Mouse (Mus musculus): Measurements from ENCODE around the gene Dhtkd1. TPM values are rescaled to one million over a fixed set of nuclear protein-coding genes. Genes with fewer than 3 reads are reported as not detected.

Gene Dhtkd1
- polyA plus RNA-seq, 1 experiment from 2014 or later, result 6.8 TPM

GRCm38 (mm10) chr2:5877446-5877845 is 65.1 kb downstream of the Dhtkd1 start:
- Histone ChIP-seq H3K36me3 (peaks cover 75% of the 10 kb centered on the region), H3K27ac (no peak overlapping the region), H3K4me1 (replicated peaks) (no peaks in the 10 kb centered on the region), H3K4me2 (replicated peaks) (no peak overlapping the region), H3K4me3 (replicated peaks) (no peak overlapping the region), H3K27me3 (no peaks in the 10 kb centered on the region), H3K9ac (replicated peaks) (no peak overlapping the region), H3K9me3 (no peaks in the 10 kb centered on the region)
- 74% methylated on average over 3 of the region's 3 CpGs for WGBS
- no peak for ATAC-seq

GRCm38 (mm10) chr2:5869746-5870145 is 72.8 kb downstream of the Dhtkd1 start:
- Histone ChIP-seq H3K27me3 (no peaks in the 10 kb centered on the region), H3K27ac (no peak overlapping the region), H3K4me1 (replicated peaks) (no peaks in the 10 kb centered on the region), H3K4me2 (replicated peaks) (no peak overlapping the region), H3K4me3 (replicated peaks) (no peak overlapping the region), H3K9ac (replicated peaks) (no peak overlapping the region), H3K9me3 (no peaks in the 10 kb centered on the region), H3K36me3 (peaks cover 63% of the 10 kb centered on the region)
- WGBS, result 95% methylated on average over 5 of the region's 5 CpGs
- no peak for ATAC-seq

GRCm38 (mm10) chr2:5867681-5868080 is 74.9 kb downstream of the Dhtkd1 start:
- H3K27ac ChIP-seq, result no peak overlapping the region
- no peaks in the 10 kb centered on the region for H3K4me1 ChIP-seq (replicated peaks)
- 92% methylated on average over 2 of the region's 2 CpGs for WGBS
- no peaks in the 10 kb centered on the region for H3K9me3 ChIP-seq
- no peak overlapping the region for H3K9ac ChIP-seq (replicated peaks)
- H3K27me3 ChIP-seq, result no peaks in the 10 kb centered on the region
- H3K4me3 ChIP-seq (replicated peaks), result no peak overlapping the region
- no peak for ATAC-seq
- no peak overlapping the region for H3K4me2 ChIP-seq (replicated peaks)
- H3K36me3 ChIP-seq, result peaks cover 57% of the 10 kb centered on the region

- ATAC-seq, result no peak
- Histone ChIP-seq H3K36me3 (peaks cover 54% of the 10 kb centered on the region), H3K27ac (no peak within 1 kb of the TSS), H3K4me1 (replicated peaks) (no peaks in the 10 kb centered on the region), H3K9ac (replicated peaks) (no peak within 1 kb of the TSS), H3K27me3 (no peaks in the 10 kb centered on the region), H3K9me3 (no peaks in the 10 kb centered on the region), H3K4me3 (replicated peaks) (no peak within 1 kb of the TSS), H3K4me2 (replicated peaks) (no peak within 1 kb of the TSS)
- 97% methylated on average over 3 of the region's 3 CpGs for WGBS
Measured at GRCm38 (mm10) chr2:5862834-5863233, 79.8 kb downstream of the Dhtkd1 start, which contains the start of gene Gm13199. TSS of gene Gm13199 (minus strand) at chr2:5862934.

- Histone ChIP-seq H3K4me3 (replicated peaks) (no peak overlapping the region), H3K9ac (replicated peaks) (no peak overlapping the region), H3K4me2 (replicated peaks) (no peak overlapping the region), H3K27ac (no peak overlapping the region), H3K9me3 (no peaks in the 10 kb centered on the region), H3K27me3 (no peaks in the 10 kb centered on the region), H3K36me3 (peaks cover 36% of the 10 kb centered on the region), H3K4me1 (replicated peaks) (peaks cover 2% of the 10 kb centered on the region; the same call in 1 of the 2 replicates)
- ATAC-seq, result no peak
- WGBS, result 90% methylated on average over 5 of the region's 5 CpGs
Measured at GRCm38 (mm10) chr2:5851866-5852265, 90.7 kb downstream of the Dhtkd1 start.

- WGBS, result 94% methylated on average over 9 of the region's 9 CpGs
- no peaks in the 10 kb centered on the region for H3K27me3 ChIP-seq
- no peaks in the 10 kb centered on the region for H3K9me3 ChIP-seq
- no peak for ATAC-seq
- no peak overlapping the region for H3K27ac ChIP-seq
- H3K4me1 ChIP-seq (replicated peaks), result peaks cover 9% of the 10 kb centered on the region
- H3K36me3 ChIP-seq, result peaks cover 33% of the 10 kb centered on the region
- H3K9ac ChIP-seq (replicated peaks), result no peak overlapping the region
- no peak overlapping the region for H3K4me2 ChIP-seq (replicated peaks)
- H3K4me3 ChIP-seq (replicated peaks), result no peak overlapping the region
Measured at GRCm38 (mm10) chr2:5851116-5851515, 91.5 kb downstream of the Dhtkd1 start.

Other genes with a start within 250 kb of the Dhtkd1 start
- 3.5 and 3.9 TPM in 2 replicates for gene Camk1d, start 228.3 kb downstream of the Dhtkd1 start, polyA plus RNA-seq (2015; fragmentation: Nextera tagmentation; extraction: Ambion mirVana)
- 37.2 and 40.4 TPM in 2 replicates for gene Nudt5, start 97.8 kb downstream of the Dhtkd1 start, polyA plus RNA-seq (2015; fragmentation: Nextera tagmentation; extraction: Ambion mirVana)
- 355 and 364 TPM in 2 replicates for gene Cdc123, start 97.6 kb downstream of the Dhtkd1 start, polyA plus RNA-seq (2015; fragmentation: Nextera tagmentation; extraction: Ambion mirVana)
- gene Gm13199, start 79.9 kb downstream of the Dhtkd1 start, polyA plus RNA-seq (2015; fragmentation: Nextera tagmentation; extraction: Ambion mirVana), result 1.6 and 2.1 TPM in 2 replicates
- gene Sec61a2, start 47.4 kb downstream of the Dhtkd1 start, polyA plus RNA-seq (2015; fragmentation: Nextera tagmentation; extraction: Ambion mirVana), result 90.7 and 100 TPM in 2 replicates
- 10.4 and 10.7 TPM in 2 replicates for gene Upf2, start 8.7 kb upstream of the Dhtkd1 start, polyA plus RNA-seq (2015; fragmentation: Nextera tagmentation; extraction: Ambion mirVana)
- 3.3 and 3.4 TPM in 2 replicates for gene Proser2, start 187.4 kb upstream of the Dhtkd1 start, polyA plus RNA-seq (2015; fragmentation: Nextera tagmentation; extraction: Ambion mirVana)

All from midbrain, embryonic 13.5 days (tissue).